Mouse (Mus musculus): Measurements from ENCODE around the gene Dalrd3. TPM values are rescaled to one million over a fixed set of nuclear protein-coding genes. Genes with fewer than 3 reads are reported as not detected.

Dalrd3 gene
- polyA plus RNA-seq (2015; fragmentation: Nextera tagmentation; extraction: Ambion mirVana), result 267 and 294 TPM in 2 replicates

- H3K36me3 ChIP-seq, result peaks cover 55% of the 10 kb centered on the region
- H3K9ac ChIP-seq, result peak within 1 kb of the TSS; percentile 75
Observed at GRCm38 (mm10) chr9:108569381-108570206, at the start of gene Dalrd3. TSS of gene Dalrd3 (plus strand) at chr9:108569886.

GRCm38 (mm10) chr9:108521604-108522003 is 48.1 kb upstream of the Dalrd3 start:
- ATAC-seq (ENCODE audit: low read depth), result no peak
- no peak overlapping the region for H3K4me3 ChIP-seq
- peaks cover 3% of the 10 kb centered on the region; the same call in 1 of the 2 replicates for H3K36me3 ChIP-seq
- H3K9me3 ChIP-seq, result no peaks in the 10 kb centered on the region
- H3K4me2 ChIP-seq, result no peak overlapping the region
- WGBS, result 89% methylated on average over 2 of the region's 2 CpGs
- H3K9ac ChIP-seq, result no peak overlapping the region
- no peaks in the 10 kb centered on the region for H3K27me3 ChIP-seq
- 0 out of 2 replicates have a peak overlapping the region, but pooled peaks have one; percentile 13 for H3K27ac ChIP-seq (replicated peaks)
- H3K4me1 ChIP-seq (replicated peaks), result peaks cover 37% of the 10 kb centered on the region

More at GRCm38 (mm10) chr9:108569381-108570206, at the start of gene Dalrd3:
- peak; percentile 58 for ATAC-seq (ENCODE audit: low read depth)
- Histone ChIP-seq H3K4me1 (replicated peaks) (peaks cover 64% of the 10 kb centered on the region), H3K27ac (replicated peaks) (peak within 1 kb of the TSS; percentile 77), H3K9me3 (no peaks in the 10 kb centered on the region), H3K27me3 (no peaks in the 10 kb centered on the region), H3K4me2 (peak within 1 kb of the TSS; percentile 98), H3K4me3 (peak within 1 kb of the TSS; percentile 67)
- WGBS, result 6% methylated on average over 42 of the region's 42 CpGs

- ATAC-seq (ENCODE audit: low read depth), result no peak
- H3K36me3 ChIP-seq, result peaks cover 4% of the 10 kb centered on the region; the same call in 1 of the 2 replicates
- H3K4me1 ChIP-seq (replicated peaks), result peaks cover 37% of the 10 kb centered on the region
- no peak overlapping the region for H3K4me3 ChIP-seq
- H3K4me2 ChIP-seq, result no peak overlapping the region
- no peak overlapping the region; the same call in 1 of the 2 replicates for H3K27ac ChIP-seq (replicated peaks)
- no peak overlapping the region for H3K9ac ChIP-seq
- WGBS, result 97% methylated on average over 4 of the region's 4 CpGs
- no peaks in the 10 kb centered on the region for H3K27me3 ChIP-seq
- no peaks in the 10 kb centered on the region for H3K9me3 ChIP-seq
Observed at GRCm38 (mm10) chr9:108523341-108523740, 46.3 kb upstream of the Dalrd3 start.

GRCm38 (mm10) chr9:108525400-108525799 is 44.3 kb upstream of the Dalrd3 start:
- Histone ChIP-seq H3K4me2 (no peak overlapping the region), H3K9me3 (no peaks in the 10 kb centered on the region), H3K4me3 (no peak overlapping the region), H3K9ac (no peak overlapping the region), H3K4me1 (replicated peaks) (peaks cover 19% of the 10 kb centered on the region), H3K27me3 (no peaks in the 10 kb centered on the region), H3K27ac (replicated peaks) (no peak overlapping the region), H3K36me3 (peaks cover 24% of the 10 kb centered on the region)
- ATAC-seq (ENCODE audit: low read depth), result no peak
- WGBS, result 89% methylated on average over 3 of the region's 3 CpGs

- no peaks in the 10 kb centered on the region for H3K27me3 ChIP-seq
- H3K9me3 ChIP-seq, result no peaks in the 10 kb centered on the region
- no peaks in the 10 kb centered on the region for H3K4me1 ChIP-seq (replicated peaks)
- no peak overlapping the region for H3K4me3 ChIP-seq
- WGBS, result 95% methylated on average over 1 of the region's 1 CpGs
- no peak for ATAC-seq (ENCODE audit: low read depth)
- H3K36me3 ChIP-seq, result peaks cover 75% of the 10 kb centered on the region
- H3K27ac ChIP-seq (replicated peaks), result no peak overlapping the region
- no peak overlapping the region for H3K9ac ChIP-seq
- no peak overlapping the region for H3K4me2 ChIP-seq
Observed at GRCm38 (mm10) chr9:108530954-108531353, 38.7 kb upstream of the Dalrd3 start.

GRCm38 (mm10) chr9:108531496-108531895 is 38.2 kb upstream of the Dalrd3 start:
- H3K27ac ChIP-seq (replicated peaks), result no peak overlapping the region
- 88% methylated on average over 1 of the region's 1 CpGs for WGBS
- no peaks in the 10 kb centered on the region for H3K9me3 ChIP-seq
- ATAC-seq (ENCODE audit: low read depth), result no peak
- H3K4me3 ChIP-seq, result no peak overlapping the region
- H3K4me1 ChIP-seq (replicated peaks), result no peaks in the 10 kb centered on the region
- H3K4me2 ChIP-seq, result no peak overlapping the region
- H3K9ac ChIP-seq, result no peak overlapping the region
- H3K36me3 ChIP-seq, result peaks cover 80% of the 10 kb centered on the region
- no peaks in the 10 kb centered on the region for H3K27me3 ChIP-seq

GRCm38 (mm10) chr9:108540846-108541245 is 28.8 kb upstream of the Dalrd3 start:
- Histone ChIP-seq H3K27ac (replicated peaks) (no peak overlapping the region), H3K4me1 (replicated peaks) (no peaks in the 10 kb centered on the region), H3K9ac (no peak overlapping the region), H3K36me3 (peaks cover 98% of the 10 kb centered on the region), H3K4me3 (no peak overlapping the region), H3K9me3 (no peaks in the 10 kb centered on the region), H3K4me2 (no peak overlapping the region), H3K27me3 (no peaks in the 10 kb centered on the region)
- no peak for ATAC-seq (ENCODE audit: low read depth)

- Histone ChIP-seq H3K4me3 (no peak overlapping the region), H3K9ac (no peak overlapping the region), H3K36me3 (peaks cover 93% of the 10 kb centered on the region), H3K4me2 (no peak overlapping the region), H3K27me3 (no peaks in the 10 kb centered on the region), H3K27ac (replicated peaks) (no peak overlapping the region), H3K4me1 (replicated peaks) (no peaks in the 10 kb centered on the region), H3K9me3 (no peaks in the 10 kb centered on the region)
- ATAC-seq (ENCODE audit: low read depth), result no peak
- 91% methylated on average over 3 of the region's 3 CpGs for WGBS
Observed at GRCm38 (mm10) chr9:108545986-108546385, 23.7 kb upstream of the Dalrd3 start.

- Histone ChIP-seq H3K4me1 (replicated peaks) (no peaks in the 10 kb centered on the region), H3K9ac (no peak overlapping the region), H3K4me2 (no peak overlapping the region), H3K4me3 (no peak overlapping the region), H3K27me3 (no peaks in the 10 kb centered on the region), H3K9me3 (no peaks in the 10 kb centered on the region), H3K27ac (replicated peaks) (no peak overlapping the region), H3K36me3 (peaks cover 87% of the 10 kb centered on the region)
- 91% methylated on average over 1 of the region's 1 CpGs for WGBS
- no peak for ATAC-seq (ENCODE audit: low read depth)
Observed at GRCm38 (mm10) chr9:108546875-108547274, 22.8 kb upstream of the Dalrd3 start.

- no peak overlapping the region for H3K27ac ChIP-seq (replicated peaks)
- H3K9me3 ChIP-seq, result no peaks in the 10 kb centered on the region
- 90% methylated on average over 4 of the region's 4 CpGs for WGBS
- H3K36me3 ChIP-seq, result peaks cover 77% of the 10 kb centered on the region
- no peak overlapping the region for H3K4me3 ChIP-seq
- no peaks in the 10 kb centered on the region for H3K27me3 ChIP-seq
- peaks cover 20% of the 10 kb centered on the region for H3K4me1 ChIP-seq (replicated peaks)
- H3K9ac ChIP-seq, result no peak overlapping the region
- no peak overlapping the region for H3K4me2 ChIP-seq
- no peak for ATAC-seq (ENCODE audit: low read depth)
Observed at GRCm38 (mm10) chr9:108559169-108559568, 10.5 kb upstream of the Dalrd3 start.

GRCm38 (mm10) chr9:108560227-108560841 is 9.4 kb upstream of the Dalrd3 start, which contains the start of gene Impdh2:
TSS of gene Impdh2 (plus strand) at chr9:108560286.
- Histone ChIP-seq H3K4me1 (replicated peaks) (peaks cover 21% of the 10 kb centered on the region), H3K9ac (peak within 1 kb of the TSS; percentile 80), H3K4me3 (peak within 1 kb of the TSS; percentile 57), H3K27me3 (no peaks in the 10 kb centered on the region), H3K27ac (replicated peaks) (peak within 1 kb of the TSS; percentile 75), H3K4me2 (peak within 1 kb of the TSS; percentile 84), H3K9me3 (no peaks in the 10 kb centered on the region), H3K36me3 (peaks cover 79% of the 10 kb centered on the region)
- peak; percentile 99 for ATAC-seq (ENCODE audit: low read depth)
- under 1% methylated on average over 53 of the region's 53 CpGs for WGBS

GRCm38 (mm10) chr9:108563671-108564070 is 6.0 kb upstream of the Dalrd3 start:
- Histone ChIP-seq H3K9me3 (no peaks in the 10 kb centered on the region), H3K27ac (replicated peaks) (no peak overlapping the region), H3K4me1 (replicated peaks) (peaks cover 45% of the 10 kb centered on the region), H3K36me3 (peaks cover 53% of the 10 kb centered on the region), H3K4me2 (no peak overlapping the region), H3K9ac (no peak overlapping the region), H3K4me3 (no peak overlapping the region), H3K27me3 (no peaks in the 10 kb centered on the region)
- ATAC-seq (ENCODE audit: low read depth), result no peak
- WGBS, result 93% methylated on average over 8 of the region's 8 CpGs

All from neural tube, embryonic 13.5 days (tissue).